Mouse (Mus musculus) ovary, postnatal 36 days (tissue): ENCODE measurements around the gene Ankrd36.
"Not testable (repeated sequence)": the region's sequence is repeated elsewhere in the genome, so short reads cannot be mapped to it uniquely, and the experiment has no call there.

Experiments used
- DNase-seq: peaks from one replicate; pipeline ENCODE4 v3.0.0; 2022; ENCODE audit warnings: low spot score, mixed read lengths

The Ankrd36 gene

DNA sequence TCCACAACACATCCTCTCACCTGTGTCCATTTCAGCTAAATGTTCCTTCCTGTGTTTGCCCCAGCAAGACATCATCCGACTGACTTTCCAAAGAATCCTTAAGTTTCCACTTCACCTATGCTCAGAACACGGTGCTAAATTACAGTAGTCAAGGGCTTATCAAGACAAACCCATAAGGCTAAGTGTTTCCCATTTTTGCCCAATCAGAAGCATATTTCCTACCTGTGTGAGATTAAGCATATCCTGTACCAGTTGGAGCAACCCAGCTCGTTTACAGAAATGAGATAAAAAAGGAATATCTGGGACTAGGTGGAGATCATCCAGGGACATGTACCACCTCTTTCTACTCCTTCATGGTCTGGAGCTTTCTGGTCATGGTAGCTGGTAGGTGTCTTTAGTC, 22.8 kb upstream of the Ankrd36 start:
- no peak for DNase-seq

GRCm38 (mm10) chr11:5551430-5551829, 18.1 kb upstream of the Ankrd36 start:
- DNase-seq = no peak

DNA sequence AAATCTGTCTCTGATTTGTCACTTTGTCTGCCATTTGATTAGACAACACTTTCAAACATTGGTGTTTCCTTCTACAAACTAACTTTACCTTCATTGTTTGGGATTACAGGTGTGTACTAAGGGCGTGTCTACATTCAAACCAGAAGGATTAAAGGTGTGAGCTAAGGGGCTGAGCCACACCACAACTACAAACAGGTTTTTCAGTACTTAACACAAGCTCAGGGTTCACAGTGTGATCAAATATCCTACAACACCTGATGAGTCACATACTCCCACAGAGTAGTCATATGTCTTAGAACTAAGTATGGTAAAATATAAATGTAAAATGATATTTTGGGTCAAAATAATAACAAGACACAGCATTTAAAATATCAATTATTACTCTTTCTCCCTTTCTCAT, 17.6 kb upstream of the Ankrd36 start:
- DNase-seq = no peak

DNA sequence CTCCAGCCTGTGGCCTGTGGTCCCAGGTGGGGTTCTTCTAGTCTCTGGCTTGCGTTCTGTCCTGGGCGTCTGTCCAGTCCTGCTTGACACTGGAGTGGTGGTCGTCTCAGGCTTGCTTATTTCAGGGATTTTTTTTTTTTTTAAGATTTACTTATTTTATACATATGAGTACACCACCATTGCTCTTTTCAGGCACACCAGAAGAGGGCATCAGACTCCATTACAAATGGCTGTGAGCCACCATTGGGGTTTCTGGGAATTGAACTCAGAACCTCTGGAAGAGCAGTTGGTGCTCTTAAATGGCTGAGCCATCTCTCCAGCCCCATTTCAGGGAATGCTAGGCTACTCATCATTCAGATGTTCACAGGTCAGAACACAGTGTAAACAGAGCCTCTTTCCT, 9.2 kb upstream of the Ankrd36 start:
- no peak for DNase-seq

- DNase-seq = no peak
Observed at GRCm38 (mm10) chr11:5562625-5563268, 6.7 kb upstream of the Ankrd36 start.

GRCm38 (mm10) chr11:5563898-5564297, 5.6 kb upstream of the Ankrd36 start:
- no peak for DNase-seq

DNA sequence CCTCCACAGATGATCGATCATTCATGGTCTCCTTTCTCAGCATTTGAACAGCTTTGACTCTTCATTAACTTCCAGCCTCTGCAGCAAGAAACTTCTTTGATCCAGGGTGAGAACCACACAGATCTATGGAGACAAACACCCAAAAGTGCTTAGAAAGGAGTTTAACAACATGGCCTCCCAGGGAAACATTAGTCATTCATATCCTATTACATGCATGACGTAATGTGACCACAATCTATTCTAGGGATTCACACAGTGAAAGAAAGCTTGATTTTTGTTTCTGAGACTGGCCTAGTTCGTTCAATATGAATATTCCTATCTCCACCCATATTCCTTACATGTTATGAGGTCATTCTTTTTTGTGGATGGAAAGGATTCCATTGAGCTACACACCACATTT, 3.9 kb upstream of the Ankrd36 start:
- DNase-seq = no peak

- DNase-seq = no peak
Observed at GRCm38 (mm10) chr11:5566506-5566905, 3.0 kb upstream of the Ankrd36 start.

DNA sequence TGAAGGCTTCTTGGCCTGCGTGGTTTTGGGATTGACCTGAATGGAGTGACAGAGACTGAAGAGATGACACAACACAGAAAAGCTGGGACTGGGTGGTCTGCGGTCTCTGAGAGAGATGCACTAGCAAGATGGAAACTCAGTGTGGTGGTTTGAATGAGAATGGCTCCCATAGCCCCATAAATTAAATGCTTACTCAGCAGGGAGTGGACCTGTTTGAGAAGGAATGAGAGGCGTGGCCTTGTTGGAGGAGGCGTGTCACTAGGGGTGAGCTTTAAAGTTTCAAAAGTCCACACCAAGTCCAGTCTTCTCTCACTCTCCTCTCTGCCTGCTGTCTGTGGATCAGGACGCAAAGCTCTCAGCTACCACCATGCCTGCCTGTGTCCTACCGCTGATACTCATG, 1.8 kb upstream of the Ankrd36 start:
- DNase-seq = no peak

DNA sequence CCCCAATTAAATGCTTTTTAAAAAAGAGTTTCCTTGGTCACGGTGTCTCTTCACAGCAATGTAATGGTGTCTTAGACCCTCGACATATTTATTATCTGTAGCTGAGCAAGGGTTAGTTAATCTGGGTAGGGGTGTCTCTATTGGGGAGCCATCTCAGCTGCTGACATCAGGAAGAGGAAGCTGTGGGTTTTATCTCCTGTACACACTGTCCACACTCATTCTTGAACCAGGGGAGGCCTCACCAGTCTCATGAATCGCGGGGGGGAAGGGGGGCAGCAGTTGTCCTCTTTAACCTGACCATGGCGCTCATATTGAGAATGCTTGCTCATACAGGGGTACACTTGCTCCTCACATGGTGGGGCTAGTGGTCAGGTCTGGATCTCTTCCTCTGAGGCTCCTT, 1.4 kb upstream of the Ankrd36 start:
- no peak for DNase-seq

DNA sequence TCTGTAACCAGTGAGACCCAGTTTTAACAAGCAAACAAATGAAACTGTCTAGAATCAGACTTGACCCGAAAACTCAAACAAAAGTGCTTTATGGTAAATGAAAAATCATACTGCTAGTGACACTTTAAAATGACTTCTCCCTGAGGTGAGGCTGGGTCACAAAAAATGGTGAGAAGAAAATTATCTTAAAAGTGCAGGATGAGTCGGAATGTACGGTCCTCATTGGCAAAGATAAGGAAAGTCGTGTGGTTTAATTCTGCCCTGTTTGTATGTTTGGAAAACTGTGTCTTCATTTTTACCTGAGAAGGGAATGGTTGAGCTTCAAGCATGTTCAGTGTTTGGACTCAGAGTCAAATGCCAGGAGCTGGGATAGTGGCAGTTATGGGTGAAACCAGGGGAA, 2.4 kb downstream of the Ankrd36 start:
- no peak for DNase-seq

GRCm38 (mm10) chr11:5573821-5574220, 4.3 kb downstream of the Ankrd36 start:
- DNase-seq = no peak

GRCm38 (mm10) chr11:5575046-5575445, 5.6 kb downstream of the Ankrd36 start:
- DNase-seq = no peak

DNA sequence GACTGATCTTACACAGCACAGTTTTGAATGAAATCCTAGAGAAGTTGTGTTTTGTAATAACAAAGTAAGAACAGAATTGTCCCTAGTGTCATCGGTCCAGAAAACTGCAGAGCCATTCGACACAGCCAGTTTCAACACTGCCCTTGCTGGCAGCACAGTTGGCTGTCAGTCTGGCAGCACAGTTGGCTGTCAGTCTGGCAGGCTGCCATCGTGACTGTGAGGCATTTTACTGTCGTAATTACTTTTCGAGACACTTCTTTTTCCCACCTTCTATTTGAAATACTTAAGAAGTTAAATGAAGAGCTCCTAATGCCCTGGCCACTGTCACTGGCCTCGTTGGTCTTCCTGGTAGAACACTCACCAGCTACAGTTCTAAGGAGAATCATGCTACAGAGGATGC, 22.9 kb downstream of the Ankrd36 start:
- peak; percentile 29 for DNase-seq

DNA sequence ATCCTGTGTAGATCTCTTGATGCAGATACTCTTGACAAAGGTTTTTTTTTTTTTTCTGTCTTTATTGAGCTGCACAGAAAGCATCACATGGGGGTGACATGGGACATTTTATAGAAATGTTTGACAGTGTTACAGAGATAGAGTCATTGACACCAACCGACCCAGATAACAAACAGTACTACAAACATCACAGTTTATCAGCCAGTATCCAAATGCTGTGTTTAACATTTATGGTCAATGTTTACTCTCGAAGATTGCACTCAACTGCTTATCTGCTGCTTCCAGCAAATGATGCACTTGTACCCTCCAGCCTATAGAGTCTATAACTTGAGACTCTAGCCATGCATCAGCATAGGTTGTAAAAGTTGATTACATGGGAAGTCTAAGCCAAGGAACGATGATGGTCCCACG, 25.9 kb downstream of the Ankrd36 start:
- no peak for DNase-seq

GRCm38 (mm10) chr11:5595792-5596191, 26.3 kb downstream of the Ankrd36 start:
- no peak for DNase-seq

DNA sequence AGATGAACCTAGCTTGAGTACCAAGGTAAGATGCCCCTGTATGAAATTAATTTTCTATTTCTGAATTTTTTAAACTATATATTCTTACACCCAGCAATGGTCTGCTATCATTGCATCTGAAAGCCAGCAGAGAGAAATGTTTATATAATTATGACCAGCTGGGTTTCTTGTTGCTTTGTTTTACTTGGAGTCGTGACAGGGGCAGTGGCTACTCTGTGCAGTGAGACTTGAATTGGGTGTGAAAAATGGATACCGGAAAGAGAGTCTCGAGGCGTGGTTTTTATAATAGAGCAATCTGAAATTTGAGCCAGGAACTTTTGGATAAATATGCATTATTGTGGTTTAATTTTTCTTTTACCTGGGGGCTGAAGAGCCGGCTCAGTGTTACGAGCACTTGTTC, 27.3 kb downstream of the Ankrd36 start:
- DNase-seq = no peak

GRCm38 (mm10) chr11:5605421-5605820, 35.9 kb downstream of the Ankrd36 start:
- DNase-seq = no peak

DNA sequence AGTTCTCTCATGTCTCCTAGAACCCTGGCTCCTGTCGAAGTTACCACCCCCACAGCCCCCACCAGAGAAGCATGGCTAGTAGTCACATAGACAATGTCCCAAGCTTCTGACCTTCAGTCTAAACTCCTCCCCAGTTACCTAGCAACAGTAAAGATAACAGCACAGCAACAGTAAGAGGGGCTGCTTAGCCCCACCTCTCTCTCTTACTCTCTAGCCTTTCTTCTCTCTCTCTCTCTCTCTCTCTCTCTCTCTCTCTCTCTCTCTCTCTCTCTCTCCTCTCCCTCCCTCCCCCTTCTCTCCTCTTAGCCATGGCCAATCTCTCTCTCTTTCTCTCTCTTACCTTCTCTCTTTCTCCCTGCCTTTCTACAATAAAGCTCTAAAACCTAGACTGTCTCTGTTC, 42.4 kb downstream of the Ankrd36 start:
- not testable (repeated sequence) for DNase-seq

DNA sequence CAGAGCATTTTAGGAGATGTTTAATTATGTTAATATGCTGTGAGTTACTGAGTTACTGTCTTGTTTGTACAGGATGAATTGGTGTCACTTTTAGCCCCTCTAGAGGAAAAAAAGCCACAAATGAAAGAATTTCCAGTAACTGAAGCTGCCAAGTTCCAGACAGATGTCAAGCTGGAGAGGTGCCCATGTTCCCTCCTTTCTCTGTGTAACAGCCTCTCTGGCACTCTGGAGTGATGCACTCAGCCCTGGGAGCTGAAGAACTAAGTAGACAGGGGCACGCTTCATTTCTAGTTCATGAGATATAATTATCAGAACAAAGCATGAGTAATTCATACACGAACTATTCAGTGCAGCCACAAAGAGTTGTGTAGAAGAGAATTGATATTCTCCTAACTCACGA, 45.0 kb downstream of the Ankrd36 start:
- no peak for DNase-seq

DNA sequence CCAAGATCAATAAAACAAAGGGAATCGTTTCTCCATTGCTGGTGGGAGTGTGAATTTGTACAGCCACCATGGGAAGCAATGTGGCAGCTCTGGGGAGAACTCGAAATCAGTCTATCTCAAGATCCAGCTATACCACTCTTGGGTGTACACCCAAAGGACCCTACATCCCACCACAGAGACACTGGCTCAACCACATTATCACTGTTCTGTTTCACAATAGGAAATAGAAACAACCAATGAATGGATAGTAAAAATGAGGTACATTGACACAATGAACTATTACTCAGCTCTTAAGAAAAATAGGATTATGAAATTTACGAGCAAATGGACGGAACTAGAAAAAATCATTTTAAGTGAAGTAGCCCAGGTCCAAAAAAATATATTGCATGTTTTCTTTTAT, 55.6 kb downstream of the Ankrd36 start:
- no peak for DNase-seq

DNA sequence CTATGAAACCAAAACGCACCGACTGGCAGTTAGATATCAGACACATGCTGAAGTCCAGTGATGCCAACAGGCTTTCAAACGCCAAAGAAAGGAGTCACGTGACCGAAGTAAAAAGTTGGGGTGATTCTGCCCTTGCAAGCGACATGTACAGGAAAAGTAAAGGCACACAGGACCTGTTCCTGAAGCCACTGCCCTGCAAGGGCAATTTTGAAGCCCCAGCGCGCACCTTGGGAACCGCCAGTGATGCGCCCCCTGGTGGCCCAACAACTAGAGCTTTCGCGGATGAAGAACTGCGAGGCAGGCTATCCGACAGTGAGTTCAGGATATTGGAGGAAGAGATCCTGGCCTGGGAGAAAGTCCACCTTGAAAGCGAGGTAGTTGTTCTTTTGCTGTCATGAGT, 59.5 kb downstream of the Ankrd36 start:
- peak; percentile 75 for DNase-seq

DNA sequence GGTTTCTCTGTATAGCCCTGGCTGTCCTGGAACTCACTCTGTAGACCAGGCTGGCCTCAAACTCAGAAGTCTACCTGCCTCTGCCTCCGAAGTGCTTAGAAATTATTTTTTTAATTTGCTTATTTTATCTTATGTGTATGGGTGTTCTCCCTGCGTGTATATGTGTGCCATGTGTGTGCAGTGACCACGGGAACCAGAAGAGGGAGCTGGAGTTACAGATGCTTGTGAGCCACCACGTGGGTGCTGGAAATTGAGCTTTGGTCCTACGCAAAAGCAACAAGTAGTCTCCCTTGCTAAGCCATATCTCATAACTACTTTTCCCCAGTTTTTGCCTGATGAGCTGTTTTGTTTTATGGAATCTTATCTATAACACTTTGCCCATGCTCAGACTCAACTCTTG, 73.6 kb downstream of the Ankrd36 start:
- DNase-seq = no peak

DNA sequence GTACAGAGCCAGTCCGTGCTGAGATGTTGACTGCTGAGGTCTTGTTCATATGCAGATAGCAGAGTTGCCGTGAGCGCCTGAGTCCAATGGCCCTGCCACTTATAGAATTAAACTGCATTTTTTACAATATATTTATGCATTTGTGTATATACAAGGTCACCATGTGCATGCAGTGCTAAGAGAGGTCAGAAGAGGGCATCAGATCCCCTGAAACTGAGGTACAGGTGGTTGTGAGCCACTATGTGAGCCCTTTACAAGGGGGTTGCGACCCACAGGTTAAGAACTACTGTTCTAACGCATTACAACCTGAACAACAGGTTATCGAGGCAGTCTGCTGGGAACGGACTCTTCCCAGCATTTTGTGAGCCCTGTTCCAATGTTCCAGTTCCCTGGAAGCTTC, 80.8 kb downstream of the Ankrd36 start:
- no peak for DNase-seq

GRCm38 (mm10) chr11:5682541-5682940, 113.1 kb downstream of the Ankrd36 start:
- no peak for DNase-seq
